Mouse (Mus musculus) hindbrain, embryonic 13.5 days (tissue): Measurements from ENCODE around the gene Ppia. TPM values are rescaled to one million over a fixed set of nuclear protein-coding genes. Genes with fewer than 3 reads are reported as not detected.
"Not testable (repeated sequence)": the region's sequence is repeated elsewhere in the genome, so short reads cannot be mapped to it uniquely, and the experiment has no call there.

Experiments used
- ATAC-seq: fragments of 200-750 bp; cut with Nextera tagmentation; 2 replicates; pipeline ENCODE4 v1.8.0; 2017; ENCODE audit warnings: moderate TSS enrichment; ENCODE audit not compliant: low FRiP score
- H3K27ac ChIP-seq: fragments of 300-500 bp; sonication (generic); 2 replicates; pipeline ENCODE4 v1.5.1; 2015; ENCODE audit warnings: inconsistent platforms, mild to moderate bottlenecking, moderate library complexity
- H3K27me3 ChIP-seq: fragments of 300-500 bp; sonication (generic); 2 replicates; pipeline ENCODE4 v1.6.1; 2015; ENCODE audit warnings: mild to moderate bottlenecking, inconsistent platforms
- H3K36me3 ChIP-seq: fragments of 300-500 bp; sonication (generic); 2 replicates; pipeline ENCODE4 v1.6.1; 2015; ENCODE audit warnings: mild to moderate bottlenecking, inconsistent platforms
- H3K4me1 ChIP-seq: fragments of 300-500 bp; sonication (generic); replicated peaks from 2 replicates; pipeline ENCODE4 v1.6.1; 2015; ENCODE audit warnings: inconsistent platforms
- H3K4me2 ChIP-seq: fragments of 300-500 bp; sonication (generic); 2 replicates; pipeline ENCODE4 v1.6.1; 2015; ENCODE audit warnings: inconsistent platforms, mild to moderate bottlenecking, moderate library complexity
- H3K4me3 ChIP-seq: fragments of 300-500 bp; sonication (generic); 2 replicates; pipeline ENCODE4 v1.5.1; 2015; ENCODE audit warnings: mild to moderate bottlenecking, inconsistent platforms
- H3K9ac ChIP-seq: fragments of 300-500 bp; sonication (generic); 2 replicates; pipeline ENCODE4 v1.6.1; 2015; ENCODE audit warnings: mild to moderate bottlenecking, inconsistent platforms
- H3K9me3 ChIP-seq: fragments of 300-500 bp; sonication (generic); 2 replicates; pipeline ENCODE4 v1.6.1; 2016; ENCODE audit warnings: inconsistent platforms
- WGBS: fragments of 180-500 bp; shearing (Covaris S2); methylation state at CpG from one replicate; pipeline ENCODE4 v1.1.7; 2015; 5-methylcytosine and 5-hydroxymethylcytosine counted together
- polyA plus RNA-seq: library from polyadenylated mRNA; unstranded; fragments of >200 nt; fragmentation: Nextera tagmentation; extraction: Ambion mirVana; gene quantifications from 2 replicates; pipeline ENCODE4 v1.2.1, GENCODE M21; 2015

Ppia gene
- polyA plus RNA-seq, 1 experiment from 2014 or later: 4,017 TPM

DNA sequence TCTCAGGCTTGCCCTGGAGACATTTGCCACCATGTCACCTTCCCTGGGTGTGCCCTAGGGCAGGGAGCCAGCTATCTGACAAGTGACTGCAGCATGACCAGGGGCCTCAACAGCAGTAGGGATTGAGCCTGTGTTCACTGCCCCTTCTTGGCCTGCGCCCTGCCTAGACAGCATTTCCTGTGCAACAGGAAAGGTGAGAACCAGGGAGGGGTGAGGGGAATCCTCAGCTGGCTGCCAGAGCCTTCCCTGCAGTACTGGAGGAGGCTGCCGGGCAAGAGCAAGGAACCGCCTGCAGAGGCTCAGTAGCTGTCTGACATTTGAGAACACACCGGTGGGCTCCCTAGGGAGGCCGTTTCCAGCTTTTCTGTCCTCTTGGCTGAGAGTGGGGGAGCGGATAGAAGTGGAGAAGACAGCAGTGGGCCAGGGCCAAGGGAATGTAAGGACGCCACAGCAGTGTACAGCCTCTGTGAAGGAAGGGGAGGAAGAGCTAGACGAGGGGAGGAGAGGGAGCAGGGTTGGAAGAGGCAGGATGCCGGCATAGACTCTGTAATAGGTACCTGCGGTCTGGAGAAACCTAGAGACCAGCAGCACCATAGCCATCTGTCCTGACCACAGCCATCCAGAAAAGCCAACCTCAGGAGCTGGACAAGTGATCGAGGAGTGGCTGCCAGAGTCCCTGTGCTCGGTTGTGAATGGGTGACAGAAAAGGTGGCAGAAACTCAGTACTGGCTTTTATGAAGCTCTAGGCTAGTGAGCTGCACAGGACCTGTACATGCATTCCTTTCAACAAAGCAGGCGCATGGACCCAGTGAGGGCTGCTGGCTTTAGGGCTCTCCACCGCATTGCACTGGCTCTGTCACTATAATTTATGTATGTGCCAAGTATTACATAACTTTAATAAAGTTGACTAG, 8.7 kb upstream of the Ppia start:
- peak overlapping the region; percentile 79 for H3K27ac ChIP-seq
- peak; percentile 23 for ATAC-seq
- 43% methylated on average over 14 of the region's 14 CpGs for whole genome bisulfite sequencing
- 0 out of 2 replicates have a peak overlapping the region, but pooled peaks have one; percentile 49 for H3K9ac ChIP-seq
- H3K27me3 ChIP-seq: no peaks in the 10 kb centered on the region
- no peak overlapping the region for H3K4me3 ChIP-seq
- no peak overlapping the region for H3K4me2 ChIP-seq
- H3K4me1 ChIP-seq: peaks cover 20% of the 10 kb centered on the region
- peaks cover 52% of the 10 kb centered on the region for H3K36me3 ChIP-seq
- H3K9me3 ChIP-seq: no peaks in the 10 kb centered on the region

- no peak for ATAC-seq
- Histone ChIP-seq H3K27ac (no peak overlapping the region), H3K27me3 (no peaks in the 10 kb centered on the region), H3K9me3 (no peaks in the 10 kb centered on the region), H3K4me3 (no peak overlapping the region), H3K9ac (no peak overlapping the region), H3K36me3 (peaks cover 45% of the 10 kb centered on the region), H3K4me1 (peaks cover 20% of the 10 kb centered on the region), H3K4me2 (no peak overlapping the region)
- 84% methylated on average over 3 of the region's 3 CpGs for WGBS
These were observed 8.1 kb upstream of the Ppia start for GRCm38 (mm10) chr11:6407162-6407621.

DNA sequence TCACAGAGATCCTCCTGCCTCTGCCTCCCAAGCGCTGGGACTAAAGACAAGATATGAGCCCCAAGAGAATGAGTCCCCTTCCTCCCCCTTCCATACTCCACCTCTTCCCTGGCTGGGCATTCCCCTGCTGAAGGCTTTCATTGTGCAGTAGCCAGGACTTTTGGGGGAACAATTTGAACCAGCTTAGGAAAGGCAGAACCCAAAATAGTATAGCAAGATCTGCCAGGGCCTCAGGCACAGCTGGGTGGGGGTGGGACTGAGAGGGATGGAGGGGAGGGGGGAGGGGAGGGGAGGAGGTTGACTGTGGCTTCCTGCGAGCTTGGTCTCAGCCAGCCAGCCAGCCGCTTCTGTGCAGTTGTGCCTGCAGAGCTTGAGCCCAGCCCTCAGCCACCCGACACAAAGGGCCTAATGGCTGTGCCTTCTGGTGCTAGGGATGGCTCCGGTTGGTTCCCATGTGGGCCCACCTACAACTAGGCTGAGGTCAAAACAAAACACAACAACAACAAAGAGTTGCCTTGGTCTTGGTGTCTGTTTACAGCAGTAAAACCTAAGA, 5.1 kb upstream of the Ppia start:
- peaks cover 16% of the 10 kb centered on the region for H3K36me3 ChIP-seq

GRCm38 (mm10) chr11:6410755-6411154, 4.5 kb upstream of the Ppia start:
- H3K36me3 ChIP-seq, H3K27ac ChIP-seq, H3K9ac ChIP-seq, H3K4me2 ChIP-seq, H3K4me3 ChIP-seq, H3K9me3 ChIP-seq, H3K27me3 ChIP-seq, ATAC-seq: not testable (repeated sequence)
- WGBS: 91% methylated on average over 5 of the region's 5 CpGs
- peaks cover 18% of the 10 kb centered on the region for H3K4me1 ChIP-seq

More for the DNA sequence above, 5.1 kb upstream of the Ppia start:
- Histone ChIP-seq H3K9ac (no peak overlapping the region), H3K4me3 (no peak overlapping the region), H3K27me3 (no peaks in the 10 kb centered on the region), H3K4me1 (peaks cover 22% of the 10 kb centered on the region), H3K4me2 (no peak overlapping the region), H3K27ac (no peak overlapping the region), H3K9me3 (no peaks in the 10 kb centered on the region)
- 41% methylated on average over 5 of the region's 5 CpGs for WGBS
- no peak for ATAC-seq

- Histone ChIP-seq H3K4me3 (no peak overlapping the region), H3K4me2 (no peak overlapping the region), H3K4me1 (peaks cover 8% of the 10 kb centered on the region), H3K9ac (no peak overlapping the region), H3K36me3 (peaks cover under 1% of the 10 kb centered on the region; the same call in 1 of the 2 replicates), H3K27me3 (no peaks in the 10 kb centered on the region), H3K9me3 (no peaks in the 10 kb centered on the region), H3K27ac (no peak overlapping the region)
- 6% methylated on average over 5 of the region's 5 CpGs for WGBS
- no peak for ATAC-seq
These were observed 3.6 kb upstream of the Ppia start for GRCm38 (mm10) chr11:6411684-6412083.

- Histone ChIP-seq H3K4me3 (no peak overlapping the region), H3K4me2 (no peak overlapping the region)
- 100% methylated on average over 12 of the region's 12 CpGs for WGBS
These were observed 2.0 kb upstream of the Ppia start for GRCm38 (mm10) chr11:6413264-6413663.

DNA sequence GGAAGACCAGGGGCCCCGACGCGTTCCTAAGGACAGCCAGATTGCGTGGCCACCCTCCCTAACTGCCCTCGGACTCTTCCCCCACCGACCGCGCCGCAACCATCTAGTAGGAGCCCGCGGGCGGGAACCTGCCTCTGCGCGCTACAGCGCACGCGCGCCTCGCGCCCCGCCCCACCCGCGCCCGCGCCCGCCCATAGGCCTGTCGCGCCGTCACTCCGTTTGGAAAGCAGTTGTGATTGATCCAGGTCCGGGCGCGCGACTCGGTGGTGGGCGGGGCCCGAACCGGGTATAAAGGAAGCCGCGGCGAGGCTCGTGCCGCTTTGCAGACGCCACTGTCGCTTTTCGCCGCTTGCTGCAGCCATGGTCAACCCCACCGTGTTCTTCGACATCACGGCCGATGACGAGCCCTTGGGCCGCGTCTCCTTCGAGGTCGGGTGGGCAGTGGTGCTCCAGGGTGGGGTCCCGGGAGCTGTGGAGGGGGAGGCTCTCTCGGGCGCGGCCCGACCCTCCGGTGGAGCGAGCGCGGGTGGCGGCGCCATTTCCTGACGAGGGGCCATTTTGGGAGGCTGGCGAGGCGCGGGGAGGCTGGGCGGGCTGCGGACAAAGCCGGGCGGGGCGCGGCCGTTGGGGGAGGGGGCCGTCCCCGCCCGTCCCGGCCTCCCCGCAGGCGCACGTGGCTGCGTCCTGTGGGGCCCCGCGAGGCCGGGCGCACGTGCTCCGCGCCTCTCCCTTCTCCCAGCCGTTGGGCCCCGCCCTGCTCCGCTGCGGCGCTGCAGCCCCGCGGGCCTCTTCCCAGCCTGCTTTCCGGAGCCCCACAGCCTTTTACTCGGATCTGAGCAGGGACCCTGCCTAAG, 535 bp downstream of the Ppia start:
- peaks cover 24% of the 10 kb centered on the region for H3K4me1 ChIP-seq
- 0% methylated on average over 92 of the region's 102 CpGs for WGBS
- H3K27me3 ChIP-seq: no peaks in the 10 kb centered on the region
- peak overlapping the region; percentile 83 for H3K4me3 ChIP-seq
- peak overlapping the region; percentile 78 for H3K4me2 ChIP-seq
- H3K9me3 ChIP-seq: no peaks in the 10 kb centered on the region
- peak overlapping the region; percentile 97 for H3K27ac ChIP-seq
- peak overlapping the region; percentile 96 for H3K9ac ChIP-seq
- ATAC-seq: peak; percentile 95
- peaks cover 24% of the 10 kb centered on the region for H3K36me3 ChIP-seq

More at GRCm38 (mm10) chr11:6413264-6413663, 2.0 kb upstream of the Ppia start:
- peaks cover under 1% of the 10 kb centered on the region for H3K36me3 ChIP-seq
- peaks cover 18% of the 10 kb centered on the region for H3K4me1 ChIP-seq
- no peak overlapping the region for H3K27ac ChIP-seq
- ATAC-seq: no peak
- no peaks in the 10 kb centered on the region for H3K9me3 ChIP-seq
- H3K27me3 ChIP-seq: no peaks in the 10 kb centered on the region
- H3K9ac ChIP-seq: no peak overlapping the region

GRCm38 (mm10) chr11:6416405-6417034, 1.3 kb downstream of the Ppia start:
- Histone ChIP-seq H3K27ac (peak overlapping the region; percentile 97), H3K9ac (peak overlapping the region; percentile 96), H3K9me3 (no peaks in the 10 kb centered on the region), H3K36me3 (peaks cover 28% of the 10 kb centered on the region), H3K27me3 (no peaks in the 10 kb centered on the region), H3K4me1 (peaks cover 24% of the 10 kb centered on the region), H3K4me2 (peak overlapping the region; percentile 78), H3K4me3 (peak overlapping the region; percentile 83)
- WGBS: under 1% methylated on average over 30 of the region's 30 CpGs
- ATAC-seq: peak; percentile 55

DNA sequence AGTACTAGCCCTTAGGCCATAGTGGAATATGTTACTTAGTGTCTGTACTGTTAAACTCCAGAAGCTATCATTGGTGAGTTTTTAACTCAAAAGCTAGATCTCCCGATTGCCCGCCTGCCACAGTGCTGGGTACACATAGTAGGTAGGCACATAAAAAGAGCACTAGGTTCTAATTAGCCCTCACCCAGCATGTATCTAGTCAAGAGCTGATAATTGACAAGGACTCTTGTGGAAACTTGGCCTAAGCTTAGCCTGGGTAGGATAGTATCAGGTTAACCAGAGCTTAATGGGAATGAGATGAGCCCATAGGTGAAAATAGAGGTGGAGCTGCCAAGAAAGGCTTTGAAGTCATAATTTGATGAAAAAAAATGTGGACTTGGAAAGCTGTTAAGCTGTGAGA, 1.8 kb downstream of the Ppia start:
- peak overlapping the region; percentile 97 for H3K27ac ChIP-seq
- H3K4me1 ChIP-seq: peaks cover 24% of the 10 kb centered on the region
- no peak for ATAC-seq
- peak overlapping the region; percentile 78 for H3K4me2 ChIP-seq
- H3K27me3 ChIP-seq: no peaks in the 10 kb centered on the region
- 45% methylated on average over 2 of the region's 2 CpGs for WGBS
- peak overlapping the region; percentile 83 for H3K4me3 ChIP-seq
- no peaks in the 10 kb centered on the region for H3K9me3 ChIP-seq
- H3K36me3 ChIP-seq: peaks cover 28% of the 10 kb centered on the region
- H3K9ac ChIP-seq: peak overlapping the region; percentile 96

- Histone ChIP-seq H3K4me3 (peak overlapping the region; percentile 83), H3K4me2 (peak overlapping the region; percentile 78), H3K9ac (peak overlapping the region; percentile 96), H3K27me3 (no peaks in the 10 kb centered on the region), H3K9me3 (no peaks in the 10 kb centered on the region), H3K36me3 (peaks cover 28% of the 10 kb centered on the region), H3K27ac (no peak overlapping the region), H3K4me1 (peaks cover 24% of the 10 kb centered on the region)
- no peak for ATAC-seq
These were observed 2.2 kb downstream of the Ppia start for GRCm38 (mm10) chr11:6417490-6417889.

DNA sequence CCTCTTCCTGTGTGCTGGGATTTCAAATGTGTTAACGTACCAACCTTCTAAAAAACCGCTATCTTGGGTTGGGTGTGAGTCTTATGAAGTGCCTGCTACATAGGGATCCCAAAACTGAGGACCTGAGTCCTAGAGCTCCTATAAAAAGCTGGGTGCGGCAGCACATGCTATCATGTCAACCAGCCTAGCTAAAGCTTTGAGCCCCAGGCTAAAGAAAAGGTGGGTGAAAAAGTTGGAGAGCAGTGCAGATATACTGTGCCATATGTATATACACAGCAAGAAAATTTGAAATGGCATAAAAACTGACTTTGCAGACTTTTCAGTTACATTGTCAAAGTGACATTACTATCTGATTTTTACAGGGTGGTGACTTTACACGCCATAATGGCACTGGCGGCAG, 3.5 kb downstream of the Ppia start:
- H3K27me3 ChIP-seq: no peaks in the 10 kb centered on the region
- peaks cover 24% of the 10 kb centered on the region for H3K4me1 ChIP-seq
- 0 out of 2 replicates have a peak overlapping the region, but pooled peaks have one; percentile 15 for H3K4me2 ChIP-seq
- WGBS: 89% methylated on average over 5 of the region's 5 CpGs
- no peaks in the 10 kb centered on the region for H3K9me3 ChIP-seq
- H3K4me3 ChIP-seq: no peak overlapping the region; the same call in 1 of the 2 replicates
- ATAC-seq: no peak
- H3K9ac ChIP-seq: no peak overlapping the region
- peaks cover 41% of the 10 kb centered on the region for H3K36me3 ChIP-seq
- no peak overlapping the region for H3K27ac ChIP-seq
